Mouse (Mus musculus) brain, embryonic 14.5 days (tissue): ENCODE results near the gene Cotl1.

Experiments used
- CTCF ChIP-seq: fragments of 200-500 bp; IDR thresholded peaks from 2 replicates; pipeline ENCODE4 v1.5.1; 2012; ENCODE audit warnings: inconsistent platforms, mild to moderate bottlenecking, moderate library complexity, borderline replicate concordance; ENCODE audit not compliant: insufficient read depth, insufficient read length; ENCODE audit errors: extremely low read depth
- POLR2A ChIP-seq: fragments of 200-500 bp; IDR thresholded peaks from 2 replicates; pipeline ENCODE4 v1.6.1; 2012; ENCODE audit warnings: mild to moderate bottlenecking, inconsistent platforms, borderline replicate concordance; ENCODE audit not compliant: poor library complexity, insufficient read depth, insufficient read length, severe bottlenecking; ENCODE audit errors: extremely low read depth

- no peak for TF ChIP-seq POLR2A
- no peak for TF ChIP-seq CTCF
These were observed 28.4 kb downstream of the Cotl1 start for GRCm38 (mm10) chr8:119811925-119812324.
